ENCODE assay signal across 7 mouse cellular contexts in genomic region chr10:21159697-21160394, GRCm38 (mm10). TPM values are rescaled to one million over a fixed set of nuclear protein-coding genes. Genes with fewer than 3 reads are reported as not detected.
A peak's percentile ranks its signal among the peaks of the same experiment; 100 is the strongest.
DNase-seq lines count a peak whose midpoint lies in the region; ATAC-seq and TF ChIP-seq lines count a peak whose summit lies in the region.

No protein-coding gene starts in this region.

- H3K9me3 ChIP-seq in heart, embryonic 15.5 days (replicated peaks) = no peaks in the 10 kb centered on the region
- no peaks in the 10 kb centered on the region for H3K9me3 ChIP-seq in megakaryocyte, embryonic 14.5 days

- DNase-seq in MN1 (ENCODE audit: low spot score) = peak; percentile 59
- peak; percentile 57 for DNase-seq in embryo, embryonic 10.5 days (ENCODE audit: low spot score)
- peak in 1 of 2 experiments; percentile 26 for DNase-seq in layer of hippocampus, adult 2 months (ENCODE audit: low spot score in 2 of 2)
- peak; percentile 32 for DNase-seq in right cerebral cortex, postnatal 4 days

- H3K4me3 ChIP-seq in heart, embryonic 15.5 days = peak overlapping the region; percentile 74
- H3K4me3 ChIP-seq in layer of hippocampus, adult 2 months = peak overlapping the region; percentile 60
- peak overlapping the region; percentile 94 for H3K4me3 ChIP-seq in megakaryocyte, embryonic 14.5 days (replicated peaks)

- WGBS in heart, embryonic 15.5 days = under 1% methylated on average over 44 of the region's 44 CpGs

- no peak overlapping the region for H3K27ac ChIP-seq in heart, embryonic 15.5 days
- no peak overlapping the region for H3K27ac ChIP-seq in layer of hippocampus, adult 2 months

- no peak for TF ChIP-seq CTCF in layer of hippocampus, adult 2 months (conservative IDR thresholded peaks at IDR 0.05)

- peak overlapping the region; percentile 67 for H3K9ac ChIP-seq in heart, embryonic 15.5 days

- H3K4me1 ChIP-seq in heart, embryonic 15.5 days (replicated peaks) = peaks cover 28% of the 10 kb centered on the region
- H3K4me1 ChIP-seq in megakaryocyte, embryonic 14.5 days = peaks cover 57% of the 10 kb centered on the region

- peak; percentile 10 for ATAC-seq in CD4-positive, CD25-positive, alpha-beta regulatory T cell, adult 4 months
- ATAC-seq in heart, embryonic 15.5 days (replicated peaks; ENCODE audit: insufficient number of reproducible peaks, insufficient read depth, low FRiP score, low read depth) = no peak; the same call in 1 of the 2 replicates

- no peaks in the 10 kb centered on the region for H3K36me3 ChIP-seq in heart, embryonic 15.5 days
- H3K36me3 ChIP-seq in megakaryocyte, embryonic 14.5 days (replicated peaks; ENCODE audit: low read length) = peaks cover 5% of the 10 kb centered on the region

- peaks cover 31% of the 10 kb centered on the region for H3K27me3 ChIP-seq in heart, embryonic 15.5 days
- peaks cover 25% of the 10 kb centered on the region for H3K27me3 ChIP-seq in megakaryocyte, embryonic 14.5 days (replicated peaks)

- H3K4me2 ChIP-seq in heart, embryonic 15.5 days = peak overlapping the region; percentile 100

RNA-seq across cellular contexts. Expression of gene Myb, which starts 0.9 kb away (rescaled TPM):
- polyA plus RNA-seq in CD4-positive, CD25-positive, alpha-beta regulatory T cell, adult 4 months (2017; shearing (Covaris generic)) = 1 to 10 TPM; 6.6 to 7.6 TPM
- 1.6 and 9.4 TPM in 2 replicates for polyA plus RNA-seq in heart, embryonic 15.5 days (2015; fragmentation: Nextera tagmentation; extraction: Ambion mirVana)
- total RNA-seq in layer of hippocampus, adult 2 months (2021) = under 1 TPM; 0.44 to 0.66 TPM
- 2.0 TPM in 1 of 2 replicates, not detected in the other for polyA plus RNA-seq in megakaryocyte, embryonic 14.5 days (2012; ENCODE audit: insufficient read depth, low replicate concordance)
